Mouse (Mus musculus): ENCODE results near the gene Osbp. TPM values are rescaled to one million over a fixed set of nuclear protein-coding genes. Genes with fewer than 3 reads are reported as not detected.

Gene Osbp
- polyA plus RNA-seq, 1 experiment from 2014 or later, result 6.3 TPM

Small RNA genes within 50 kb of the gene (microRNA-seq; reads per million reads assigned to microRNA genes)
- gene Mir6994, result 11.6 reads per million, percentile 26 among the genes with 10 or more reads in this experiment

Other genes with a start within 250 kb of the Osbp start
- gene Gif, start 218.4 kb upstream of the Osbp start, polyA plus RNA-seq (2016; fragmentation: Nextera tagmentation; extraction: Ambion mirVana), result not detected in 2 replicates
- 76.2 and 76.8 TPM in 2 replicates for gene Mrpl16, start 195.6 kb upstream of the Osbp start, polyA plus RNA-seq (2016; fragmentation: Nextera tagmentation; extraction: Ambion mirVana)
- 6.9 and 7.1 TPM in 2 replicates for gene Stx3, start 146.5 kb upstream of the Osbp start, polyA plus RNA-seq (2016; fragmentation: Nextera tagmentation; extraction: Ambion mirVana)
- 0.08 TPM in 1 of 2 replicates, not detected in the other for gene Olfr1417, start 126.7 kb upstream of the Osbp start, polyA plus RNA-seq (2016; fragmentation: Nextera tagmentation; extraction: Ambion mirVana)
- gene Olfr1418, start 104.9 kb upstream of the Osbp start, polyA plus RNA-seq (2016; fragmentation: Nextera tagmentation; extraction: Ambion mirVana), result not detected in 2 replicates
- gene Olfr1419, start 90.8 kb upstream of the Osbp start, polyA plus RNA-seq (2016; fragmentation: Nextera tagmentation; extraction: Ambion mirVana), result not detected in 2 replicates
- not detected in 2 replicates for gene Olfr1420, start 79.4 kb upstream of the Osbp start, polyA plus RNA-seq (2016; fragmentation: Nextera tagmentation; extraction: Ambion mirVana)
- 21.3 and 22.2 TPM in 2 replicates for gene Patl1, start 53.5 kb upstream of the Osbp start, polyA plus RNA-seq (2016; fragmentation: Nextera tagmentation; extraction: Ambion mirVana)
- not detected in 2 replicates for gene Olfr1423, start 75.4 kb downstream of the Osbp start, polyA plus RNA-seq (2016; fragmentation: Nextera tagmentation; extraction: Ambion mirVana)
- not detected in 2 replicates for gene Olfr1424, start 96.7 kb downstream of the Osbp start, polyA plus RNA-seq (2016; fragmentation: Nextera tagmentation; extraction: Ambion mirVana)
- gene Olfr1425, start 111.8 kb downstream of the Osbp start, polyA plus RNA-seq (2016; fragmentation: Nextera tagmentation; extraction: Ambion mirVana), result not detected in 2 replicates
- gene Olfr1426, start 126.1 kb downstream of the Osbp start, polyA plus RNA-seq (2016; fragmentation: Nextera tagmentation; extraction: Ambion mirVana), result not detected in 2 replicates
- gene Olfr1427, start 137.4 kb downstream of the Osbp start, polyA plus RNA-seq (2016; fragmentation: Nextera tagmentation; extraction: Ambion mirVana), result not detected in 2 replicates
- not detected in 2 replicates for gene Olfr1428, start 150.0 kb downstream of the Osbp start, polyA plus RNA-seq (2016; fragmentation: Nextera tagmentation; extraction: Ambion mirVana)
- gene Olfr76, start 157.3 kb downstream of the Osbp start, polyA plus RNA-seq (2016; fragmentation: Nextera tagmentation; extraction: Ambion mirVana), result not detected in 2 replicates
- gene Olfr1555-ps1, start 204.2 kb downstream of the Osbp start, polyA plus RNA-seq (2016; fragmentation: Nextera tagmentation; extraction: Ambion mirVana), result not detected in 2 replicates
- not detected in 2 replicates for gene Olfr1431, start 234.7 kb downstream of the Osbp start, polyA plus RNA-seq (2016; fragmentation: Nextera tagmentation; extraction: Ambion mirVana)